Mouse (Mus musculus): Measurements from ENCODE around the gene Nkx3-2.

DNA sequence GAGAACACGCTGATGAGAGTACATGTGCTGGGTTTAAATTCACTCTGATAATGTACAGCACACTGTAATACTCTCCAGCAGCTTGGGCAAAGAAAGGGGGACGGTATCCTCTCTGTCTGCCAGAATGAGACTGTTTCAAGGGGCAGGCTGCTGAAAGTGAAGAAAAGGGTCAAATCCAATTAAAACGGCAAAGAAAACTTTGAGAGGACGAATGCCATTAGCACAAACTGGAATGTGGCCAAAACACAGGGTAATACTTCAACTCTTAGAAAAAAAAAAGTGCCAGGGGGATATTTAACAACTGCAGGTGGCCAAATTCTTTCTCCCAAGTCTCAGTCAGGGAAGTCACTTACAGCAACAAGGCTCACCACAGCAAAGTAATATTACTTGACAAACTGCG is 27.3 kb downstream of the Nkx3-2 start:
- no peak for TF ChIP-seq CTCF (IDR thresholded peaks at IDR 0.05; ENCODE audit: control insufficient read depth, insufficient read depth, insufficient replicate concordance, low read depth, low read length)
- TF ChIP-seq POLR2A (IDR thresholded peaks at IDR 0.05; ENCODE audit: control insufficient read depth, low read depth, low read length), result no peak
